ENCODE assay signal across 9 mouse cellular contexts in genomic region chr5:137131490-137131889, GRCm38 (mm10). TPM values are rescaled to one million over a fixed set of nuclear protein-coding genes. Genes with fewer than 3 reads are reported as not detected.
DNase-seq lines count a peak whose midpoint lies in the region; ATAC-seq and TF ChIP-seq lines count a peak whose summit lies in the region.
"Had no signal": no experiment of that assay in that cellular context is flagged by ENCODE, and none has a peak within 500 bp of the region (broad histone marks: within the 10 kb centered on the region; RNA-seq: fewer than 3 reads in every experiment).

No protein-coding gene starts in this region.

- H3K4me3 ChIP-seq in hindbrain, embryonic 11.5 days (ENCODE audit: low read depth, low read length), result no peak overlapping the region
- H3K4me3 ChIP-seq in hindbrain, embryonic 12.5 days, result no peak overlapping the region
- no peak overlapping the region for H3K4me3 ChIP-seq in embryonic facial prominence, embryonic 11.5 days (ENCODE audit: low read depth, low read length)
- H3K4me3 ChIP-seq in kidney, postnatal 0 days (replicated peaks; ENCODE audit: low read depth, low read length), result no peak overlapping the region
- H3K4me3 ChIP-seq: midbrain, embryonic 12.5 days had no signal

- no peaks in the 10 kb centered on the region for H3K4me1 ChIP-seq in hindbrain, embryonic 11.5 days (replicated peaks; ENCODE audit: control insufficient read depth, insufficient read depth, low read length)
- peaks cover 5% of the 10 kb centered on the region for H3K4me1 ChIP-seq in hindbrain, embryonic 12.5 days
- H3K4me1 ChIP-seq in embryonic facial prominence, embryonic 11.5 days (ENCODE audit: control insufficient read depth, insufficient read depth, low read length), result no peaks in the 10 kb centered on the region
- H3K4me1 ChIP-seq in kidney, postnatal 0 days (replicated peaks; ENCODE audit: insufficient read depth, low read length), result no peaks in the 10 kb centered on the region

- peak; percentile 81 for DNase-seq in hindbrain, embryonic 11.5 days (ENCODE audit: low spot score)
- DNase-seq in CD8-positive naive resting alpha-beta T cell, adult 2 months (ENCODE audit: low read depth in 2 of 2, low spot score in 2 of 2), result peak; percentile 39 to 60
- peak; percentile 57 for DNase-seq in adrenal gland, postnatal 25 days
- peak; percentile 77 for DNase-seq in embryonic facial prominence, embryonic 11.5 days (ENCODE audit: low spot score)
- peak; percentile 91 for DNase-seq in kidney, postnatal 0 days (ENCODE audit: low spot score)
- DNase-seq in thymus, postnatal 0 days (ENCODE audit: low spot score), result peak; percentile 59

- H3K9ac ChIP-seq in hindbrain, embryonic 11.5 days (ENCODE audit: low read depth, low read length), result no peak overlapping the region
- H3K9ac ChIP-seq in hindbrain, embryonic 12.5 days, result no peak overlapping the region
- H3K9ac ChIP-seq in embryonic facial prominence, embryonic 11.5 days (replicated peaks; ENCODE audit: low read length), result no peak overlapping the region
- H3K9ac ChIP-seq in kidney, postnatal 0 days (ENCODE audit: low read depth, low read length), result no peak overlapping the region
- H3K9ac ChIP-seq: midbrain, embryonic 12.5 days had no signal

- ATAC-seq in hindbrain, embryonic 11.5 days (ENCODE audit: low FRiP score), result no peak
- no peak for ATAC-seq in hindbrain, embryonic 12.5 days (ENCODE audit: low FRiP score)
- no peak; the same call in 1 of the 2 replicates for ATAC-seq in embryonic facial prominence, embryonic 11.5 days (replicated peaks; ENCODE audit: insufficient number of reproducible peaks, low FRiP score, low TSS enrichment, low read depth)
- no peak; the same call in 1 of the 2 replicates for ATAC-seq in kidney, postnatal 0 days (replicated peaks; ENCODE audit: low FRiP score, low read depth)
- ATAC-seq in megakaryocyte progenitor cell, adult 5-6 weeks (replicated peaks; ENCODE audit: poor library complexity), result peak; percentile 92

- H3K27ac ChIP-seq in hindbrain, embryonic 11.5 days (ENCODE audit: low read depth, low read length), result no peak overlapping the region
- no peak overlapping the region for H3K27ac ChIP-seq in hindbrain, embryonic 12.5 days
- no peak overlapping the region for H3K27ac ChIP-seq in embryonic facial prominence, embryonic 11.5 days (replicated peaks; ENCODE audit: low read depth, low read length)
- no peak overlapping the region for H3K27ac ChIP-seq in kidney, postnatal 0 days
- H3K27ac ChIP-seq: midbrain, embryonic 12.5 days had no signal

- H3K36me3 ChIP-seq in hindbrain, embryonic 11.5 days (ENCODE audit: control insufficient read depth, insufficient read depth, low read length), result no peaks in the 10 kb centered on the region
- no peaks in the 10 kb centered on the region for H3K36me3 ChIP-seq in hindbrain, embryonic 12.5 days
- no peaks in the 10 kb centered on the region for H3K36me3 ChIP-seq in embryonic facial prominence, embryonic 11.5 days (replicated peaks; ENCODE audit: control insufficient read depth, insufficient read depth, low read depth, low read length)
- no peaks in the 10 kb centered on the region for H3K36me3 ChIP-seq in kidney, postnatal 0 days (ENCODE audit: insufficient read depth, low read length)
- H3K36me3 ChIP-seq: midbrain, embryonic 12.5 days had no signal

- no peaks in the 10 kb centered on the region for H3K27me3 ChIP-seq in hindbrain, embryonic 11.5 days (ENCODE audit: control insufficient read depth, insufficient read depth, low read length)
- H3K27me3 ChIP-seq in hindbrain, embryonic 12.5 days, result 0 out of 2 replicates have a peak, but pooled peaks cover 3% of the 10 kb centered on the region
- H3K27me3 ChIP-seq in embryonic facial prominence, embryonic 11.5 days (ENCODE audit: control insufficient read depth, insufficient read depth, low read length), result no peaks in the 10 kb centered on the region
- no peaks in the 10 kb centered on the region for H3K27me3 ChIP-seq in kidney, postnatal 0 days (ENCODE audit: insufficient read depth, low read length)

- 0% methylated on average over 3 of the region's 3 CpGs for WGBS in hindbrain, embryonic 11.5 days
- 0% methylated on average over 3 of the region's 3 CpGs for WGBS in hindbrain, embryonic 12.5 days
- 0% methylated on average over 3 of the region's 3 CpGs for WGBS in embryonic facial prominence, embryonic 11.5 days
- WGBS in kidney, postnatal 0 days, result 0% methylated on average over 3 of the region's 3 CpGs

- TF ChIP-seq CTCF in kidney, postnatal 0 days (IDR thresholded peaks at IDR 0.05; ENCODE audit: low read depth), result peak; percentile 97

- H3K9me3 ChIP-seq in hindbrain, embryonic 11.5 days (ENCODE audit: control insufficient read depth, low read length), result no peaks in the 10 kb centered on the region; the same call in 1 of the 2 replicates
- H3K9me3 ChIP-seq in hindbrain, embryonic 12.5 days (replicated peaks), result no peaks in the 10 kb centered on the region
- no peaks in the 10 kb centered on the region for H3K9me3 ChIP-seq in embryonic facial prominence, embryonic 11.5 days (replicated peaks; ENCODE audit: control insufficient read depth, low read length)
- no peaks in the 10 kb centered on the region for H3K9me3 ChIP-seq in kidney, postnatal 0 days (replicated peaks; ENCODE audit: low read length)

- H3K4me2 ChIP-seq in hindbrain, embryonic 11.5 days (replicated peaks; ENCODE audit: low read depth, low read length), result no peak overlapping the region
- H3K4me2 ChIP-seq in hindbrain, embryonic 12.5 days (replicated peaks), result no peak overlapping the region
- H3K4me2 ChIP-seq in embryonic facial prominence, embryonic 11.5 days (ENCODE audit: low read depth, low read length), result no peak overlapping the region
- no peak overlapping the region for H3K4me2 ChIP-seq in kidney, postnatal 0 days (ENCODE audit: low read length)
- H3K4me2 ChIP-seq: midbrain, embryonic 12.5 days had no signal

RNA-seq across cellular contexts. Expression of gene Trim56, which starts 15.5 kb away (rescaled TPM):
- 5.5 and 7.1 TPM in 2 replicates for polyA plus RNA-seq in hindbrain, embryonic 11.5 days (2014; fragmentation: Nextera tagmentation; extraction: Ambion mirVana)
- polyA plus RNA-seq in hindbrain, embryonic 12.5 days (2016; fragmentation: Nextera tagmentation; extraction: Ambion mirVana), result 4.2 and 5.7 TPM in 2 replicates
- 44.0 and 53.3 TPM in 2 replicates for total RNA-seq in adrenal gland, postnatal 25 days (2021)
- polyA plus RNA-seq in embryonic facial prominence, embryonic 11.5 days (2014; fragmentation: Nextera tagmentation; extraction: Ambion mirVana), result 3.6 and 4.6 TPM in 2 replicates
- 7.9 and 9.2 TPM in 2 replicates for polyA plus RNA-seq in kidney, postnatal 0 days (2015; fragmentation: Nextera tagmentation; extraction: Ambion mirVana)
- total RNA-seq in megakaryocyte progenitor cell, adult 5-6 weeks (2015), result 8.1 and 8.7 TPM in 2 replicates
- 24.7 and 25.6 TPM in 2 replicates for total RNA-seq in megakaryocyte progenitor cell, adult 5-6 weeks (2017)
- 13.0 and 18.0 TPM in 2 replicates for polyA plus RNA-seq in thymus, postnatal 0 days (2015; fragmentation: Nextera tagmentation; extraction: Ambion mirVana)

RNA-seq across cellular contexts. Expression of gene Muc3, which starts 17.6 kb away (rescaled TPM):
- polyA plus RNA-seq in hindbrain, embryonic 11.5 days (2014; fragmentation: Nextera tagmentation; extraction: Ambion mirVana), result not detected in 2 replicates
- polyA plus RNA-seq in hindbrain, embryonic 12.5 days (2016; fragmentation: Nextera tagmentation; extraction: Ambion mirVana), result not detected in 2 replicates
- total RNA-seq in adrenal gland, postnatal 25 days (2021), result not detected in 2 replicates
- polyA plus RNA-seq in embryonic facial prominence, embryonic 11.5 days (2014; fragmentation: Nextera tagmentation; extraction: Ambion mirVana), result not detected in 2 replicates
- 0.24 TPM in 2 replicates for polyA plus RNA-seq in kidney, postnatal 0 days (2015; fragmentation: Nextera tagmentation; extraction: Ambion mirVana)
- not detected in 2 replicates for total RNA-seq in megakaryocyte progenitor cell, adult 5-6 weeks (2015)
- total RNA-seq in megakaryocyte progenitor cell, adult 5-6 weeks (2017), result not detected in 2 replicates
- 0.36 and 0.46 TPM in 2 replicates for polyA plus RNA-seq in thymus, postnatal 0 days (2015; fragmentation: Nextera tagmentation; extraction: Ambion mirVana)
- polyA plus RNA-seq: midbrain, embryonic 12.5 days had no signal

RNA-seq across cellular contexts. Expression of gene Serpine1, which starts 59.4 kb away (rescaled TPM):
- polyA plus RNA-seq in hindbrain, embryonic 11.5 days (2014; fragmentation: Nextera tagmentation; extraction: Ambion mirVana), result 0.27 and 0.37 TPM in 2 replicates
- 0.10 TPM in 1 of 2 replicates, not detected in the other for polyA plus RNA-seq in hindbrain, embryonic 12.5 days (2016; fragmentation: Nextera tagmentation; extraction: Ambion mirVana)
- total RNA-seq in adrenal gland, postnatal 25 days (2021), result 2.0 and 3.4 TPM in 2 replicates
- 0.17 TPM in 1 of 2 replicates, not detected in the other for polyA plus RNA-seq in embryonic facial prominence, embryonic 11.5 days (2014; fragmentation: Nextera tagmentation; extraction: Ambion mirVana)
- polyA plus RNA-seq in kidney, postnatal 0 days (2015; fragmentation: Nextera tagmentation; extraction: Ambion mirVana), result 0.05 and 0.13 TPM in 2 replicates
- total RNA-seq in megakaryocyte progenitor cell, adult 5-6 weeks (2015), result 0.22 TPM in 1 of 2 replicates, not detected in the other
- total RNA-seq in megakaryocyte progenitor cell, adult 5-6 weeks (2017), result not detected in 2 replicates
- polyA plus RNA-seq in thymus, postnatal 0 days (2015; fragmentation: Nextera tagmentation; extraction: Ambion mirVana), result 0.05 and 0.12 TPM in 2 replicates
